Mouse (Mus musculus): ENCODE data around the gene Arl6ip4.
A peak's percentile ranks its signal among the peaks of the same experiment; 100 is the strongest.

The Arl6ip4 gene

DNA sequence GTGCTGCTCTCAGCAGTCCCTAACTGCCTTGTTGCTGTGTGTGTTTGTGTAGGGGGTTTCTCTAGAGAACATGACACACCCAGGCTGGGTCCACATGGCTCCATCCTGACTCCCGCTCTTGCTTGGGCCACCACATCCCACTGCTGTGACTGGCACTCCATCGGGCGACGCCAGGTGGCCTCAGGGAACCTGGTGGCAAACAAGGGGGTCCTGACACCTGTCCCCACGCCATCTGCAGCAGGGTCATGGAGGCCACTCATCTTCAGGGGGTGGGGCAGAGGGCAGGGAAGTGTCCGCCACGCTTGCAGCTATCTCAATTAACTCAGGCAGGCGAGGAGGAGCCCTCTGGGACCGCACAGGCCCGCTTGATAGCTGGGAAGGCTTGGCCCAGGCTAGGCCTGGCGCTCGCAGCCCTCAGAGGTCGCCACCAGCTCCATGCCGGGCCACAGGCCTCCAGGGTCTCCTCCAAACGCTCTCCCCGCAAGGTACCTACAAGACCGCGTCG is 20.8 kb upstream of the Arl6ip4 start:
- DNase-seq = no peak

DNA sequence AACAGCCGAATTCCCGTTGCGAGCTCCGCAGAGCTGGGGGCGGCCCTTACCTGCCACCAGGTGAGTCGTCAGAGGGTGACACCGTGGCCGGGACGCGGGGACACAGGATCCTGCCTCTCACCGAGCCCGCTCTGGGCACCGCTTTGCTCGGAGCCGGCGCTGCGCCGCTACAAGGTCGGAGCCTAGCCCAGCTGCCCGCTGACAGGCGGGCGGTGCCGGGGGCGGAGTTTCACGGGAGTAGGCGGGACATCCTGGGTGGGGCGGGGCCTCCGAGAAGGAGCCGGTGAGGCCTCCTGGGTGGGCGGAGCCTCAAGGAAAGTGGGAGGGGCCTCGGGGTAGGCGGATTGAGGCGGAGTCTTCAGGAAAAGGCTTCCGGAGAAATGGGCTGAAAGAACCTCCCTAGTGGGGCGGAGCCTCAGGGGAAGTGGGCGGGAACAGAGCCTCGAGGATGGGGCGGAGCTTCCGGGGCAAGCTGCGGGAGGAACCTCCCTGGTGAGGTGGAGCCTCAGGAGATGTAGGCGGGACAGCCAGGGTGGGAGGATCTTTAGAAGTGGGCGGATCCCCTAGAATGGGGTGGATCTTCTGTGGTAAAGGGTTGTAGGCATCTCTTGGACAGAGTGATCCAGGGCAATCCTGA is 20.2 kb upstream of the Arl6ip4 start, which contains the start of gene Abcb9:
Gene Abcb9, minus strand, starts transcription at position 203 of the 637 bp plus-strand sequence.
- peak; percentile 97 for DNase-seq

- DNase-seq = no peak
Measured at GRCm38 (mm10) chr5:124098923-124099322, 17.0 kb upstream of the Arl6ip4 start.

DNA sequence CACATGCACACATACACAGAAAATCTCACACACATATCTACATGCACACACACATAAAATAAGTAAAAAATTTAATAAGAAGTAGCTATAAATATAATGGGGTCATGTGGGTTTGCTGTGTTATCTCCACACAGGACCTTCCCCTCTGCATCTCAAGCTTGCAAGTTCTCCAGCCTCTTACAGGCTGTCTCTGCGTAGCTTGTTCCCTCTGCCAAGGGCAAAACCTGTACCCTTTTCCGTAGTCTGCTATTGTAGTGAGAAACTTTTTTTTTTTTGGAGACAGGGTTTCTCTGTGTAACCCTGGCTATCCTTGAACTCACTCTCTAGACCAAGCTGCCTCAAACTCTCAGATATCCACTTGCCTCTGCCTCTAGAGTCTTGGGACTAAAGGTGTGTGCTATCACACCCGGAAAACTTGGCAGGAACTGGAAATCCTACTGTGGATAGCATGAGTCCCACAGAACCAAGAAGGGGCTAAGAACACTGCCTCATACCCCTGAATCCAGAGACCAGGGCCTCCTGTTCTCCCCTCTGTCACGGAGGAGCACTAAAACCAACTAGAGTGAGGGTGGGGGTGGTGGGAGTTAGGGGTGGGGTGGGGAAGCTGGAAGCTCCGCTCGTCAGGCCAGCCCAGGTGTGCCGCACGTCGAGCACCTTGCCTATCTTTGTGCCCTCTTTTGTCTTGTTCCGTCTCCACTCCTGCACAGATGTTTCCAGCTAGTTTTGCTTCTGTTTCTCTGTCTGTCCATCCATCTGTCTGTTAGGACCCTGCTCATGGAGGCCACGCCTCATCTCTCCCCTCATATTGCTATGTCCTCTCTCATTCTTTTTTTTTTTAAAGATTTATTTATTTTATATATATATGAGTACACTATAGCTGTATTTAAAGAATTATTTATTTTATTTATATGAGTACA is 15.5 kb upstream of the Arl6ip4 start:
- DNase-seq = no peak

- no peak for DNase-seq
Measured at GRCm38 (mm10) chr5:124102326-124102725, 13.6 kb upstream of the Arl6ip4 start.

GRCm38 (mm10) chr5:124103020-124103419 is 12.9 kb upstream of the Arl6ip4 start:
- no peak for DNase-seq

GRCm38 (mm10) chr5:124103552-124103951 is 12.3 kb upstream of the Arl6ip4 start:
- DNase-seq = no peak

DNA sequence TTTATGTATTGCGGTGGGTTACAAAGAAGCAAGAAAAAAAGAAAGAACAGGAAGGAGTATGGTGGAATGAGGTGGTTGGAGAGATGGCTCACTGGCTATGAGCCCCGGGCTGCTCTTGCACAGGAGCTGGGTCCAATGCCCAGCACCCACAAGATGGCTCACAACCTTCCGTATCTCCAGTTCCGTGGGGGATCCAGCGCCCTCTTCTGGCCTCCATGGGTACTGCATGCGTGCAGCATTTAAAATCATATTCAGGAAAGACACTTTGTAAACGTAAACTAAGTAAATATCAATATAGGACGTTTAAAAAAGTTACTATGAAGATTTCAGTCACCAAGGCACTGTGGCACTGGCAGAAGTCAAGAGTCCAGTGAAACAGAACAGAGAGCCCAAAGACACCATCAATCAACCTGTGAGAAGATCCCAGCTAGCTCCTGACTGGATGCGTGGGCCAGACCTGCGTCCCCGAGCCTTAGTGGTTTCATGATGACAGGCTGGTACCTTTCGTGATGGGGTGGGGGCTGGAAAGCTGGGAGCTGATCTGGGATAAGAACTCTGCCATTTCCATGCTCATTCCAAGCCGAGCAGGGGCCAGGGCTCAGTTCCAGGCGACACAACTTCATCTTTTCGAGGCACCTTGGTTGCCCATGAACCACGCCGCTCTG is 4.7 kb upstream of the Arl6ip4 start:
- no peak for DNase-seq

- peak; percentile 96 for DNase-seq
Measured at GRCm38 (mm10) chr5:124111742-124112497, 4.0 kb upstream of the Arl6ip4 start, which contains the start of gene Ogfod2. Ogfod2 (plus strand) TSS chr5:124112297.

DNA sequence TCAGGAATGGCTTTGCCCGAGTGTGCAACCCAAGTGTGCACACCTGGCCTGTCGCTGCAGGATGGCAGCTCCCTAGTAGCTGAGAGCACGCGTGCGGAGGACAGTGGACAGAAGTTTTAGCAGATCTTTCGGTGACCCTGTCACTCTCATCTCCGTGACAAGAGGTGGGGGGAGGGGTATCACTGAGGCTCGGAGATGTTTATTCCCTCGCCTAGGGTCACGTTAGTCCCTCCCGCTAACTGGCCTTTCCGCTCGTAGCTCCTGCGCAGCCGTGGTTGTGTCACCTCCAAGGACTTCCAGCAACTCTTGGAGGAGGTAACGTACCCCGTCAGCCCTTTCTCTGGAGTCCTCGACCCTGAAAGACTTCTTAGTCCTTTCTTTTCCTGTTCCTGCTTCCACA is 3.4 kb upstream of the Arl6ip4 start:
- DNase-seq = no peak

GRCm38 (mm10) chr5:124113030-124113429 is 2.9 kb upstream of the Arl6ip4 start:
- peak; percentile 69 for DNase-seq

DNA sequence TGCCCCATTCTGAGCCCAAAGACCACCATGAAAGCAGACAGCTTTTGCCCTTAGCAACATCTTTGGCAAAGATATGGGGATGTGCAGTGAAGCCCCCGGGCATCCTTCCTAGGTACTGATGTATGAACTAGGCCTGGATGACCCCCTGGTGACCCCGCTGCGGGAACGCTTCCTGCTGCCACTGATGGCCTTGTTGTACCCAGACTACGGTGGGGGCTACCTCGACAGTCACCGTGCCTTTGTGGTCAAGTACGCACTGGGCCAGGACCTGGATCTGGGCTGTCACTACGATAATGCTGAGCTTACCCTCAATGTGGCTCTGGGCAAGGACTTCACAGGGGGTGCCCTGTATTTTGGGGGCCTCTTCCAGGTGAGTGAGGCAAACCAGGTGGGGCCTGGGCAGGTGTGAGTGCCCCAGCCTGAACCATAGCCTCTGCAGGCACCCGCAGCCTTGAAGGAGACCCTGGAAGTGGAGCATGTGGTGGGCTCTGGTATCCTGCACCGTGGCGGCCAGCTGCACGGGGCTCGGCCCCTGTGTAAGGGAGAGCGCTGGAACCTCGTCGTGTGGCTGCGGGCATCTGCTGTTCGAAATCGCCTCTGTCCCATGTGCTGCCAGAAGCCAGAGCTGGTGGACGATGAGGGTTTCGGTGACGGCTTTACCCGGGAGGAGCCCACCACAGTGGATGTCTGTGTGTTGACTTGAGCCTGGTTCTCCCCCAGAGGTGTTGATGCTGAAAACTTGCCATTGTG is 1.4 kb upstream of the Arl6ip4 start:
- DNase-seq = no peak

- DNase-seq = no peak
Measured at GRCm38 (mm10) chr5:124115531-124115930, 358 bp upstream of the Arl6ip4 start.

- no peak for DNase-seq
Measured at GRCm38 (mm10) chr5:124119204-124119603, 3.3 kb downstream of the Arl6ip4 start.

GRCm38 (mm10) chr5:124122357-124122756 is 6.5 kb downstream of the Arl6ip4 start:
- no peak for DNase-seq

DNA sequence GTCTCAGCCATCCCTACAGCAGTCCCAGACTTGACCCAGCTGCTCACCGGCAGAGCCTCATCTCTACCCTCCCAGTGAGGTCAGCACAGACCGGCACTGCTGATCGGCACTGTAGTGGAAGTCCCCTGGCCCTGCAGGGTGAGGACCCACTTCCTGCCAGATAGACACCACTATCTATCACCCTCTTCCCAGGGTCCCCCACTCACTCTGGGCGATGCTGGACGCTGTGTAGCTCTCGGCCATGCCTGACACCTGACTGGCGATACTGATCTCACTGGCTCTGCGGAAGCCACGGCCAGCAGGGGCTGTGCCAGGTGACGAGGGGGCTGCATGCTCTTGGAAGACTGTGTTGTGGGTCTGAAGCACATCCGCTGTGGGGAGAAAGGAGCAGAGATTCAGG is 9.2 kb downstream of the Arl6ip4 start:
- DNase-seq = no peak

GRCm38 (mm10) chr5:124134261-124134660 is 18.4 kb downstream of the Arl6ip4 start:
- DNase-seq = no peak

GRCm38 (mm10) chr5:124138066-124138465 is 22.2 kb downstream of the Arl6ip4 start:
- DNase-seq = no peak

- DNase-seq = no peak
Measured at GRCm38 (mm10) chr5:124149028-124149427, 33.1 kb downstream of the Arl6ip4 start.

- no peak for DNase-seq
Measured at GRCm38 (mm10) chr5:124150895-124151294, 35.0 kb downstream of the Arl6ip4 start.

GRCm38 (mm10) chr5:124152734-124153133 is 36.8 kb downstream of the Arl6ip4 start:
- DNase-seq = no peak

GRCm38 (mm10) chr5:124155943-124156342 is 40.1 kb downstream of the Arl6ip4 start:
- no peak for DNase-seq
